Mouse (Mus musculus) heart, postnatal 0 days (tissue): ENCODE measurements at regions not wholly inside any gene's neighbourhood (a gene's known extent, or its start where the extent isn't known, plus 50 kb on each side); places are given as distances from the start of the nearest gene placed in this dataset.

ENCODE experiments used
- ATAC-seq: fragments of 200-750 bp; cut with Nextera tagmentation; 2 replicates; pipeline ENCODE4 v1.8.0; 2017; ENCODE audit warnings: low read depth, moderate number of reproducible peaks, moderate library complexity; ENCODE audit not compliant: insufficient read depth
- DNase-seq: peaks from one replicate; pipeline ENCODE4 v3.0.0-alpha.2; 2016; ENCODE audit warnings: low spot score
- H3K27ac ChIP-seq: fragments of 300-500 bp; sonication (generic); 2 replicates; pipeline ENCODE4 v1.5.1; 2014; ENCODE audit warnings: low read depth, mild to moderate bottlenecking
- H3K27me3 ChIP-seq: fragments of 300-500 bp; sonication (generic); 2 replicates; pipeline ENCODE4 v1.6.1; 2014; ENCODE audit warnings: low read length, mixed read lengths; ENCODE audit not compliant: control insufficient read depth, insufficient read depth
- H3K36me3 ChIP-seq: fragments of 300-500 bp; sonication (generic); replicated peaks from 2 replicates; pipeline ENCODE4 v1.6.1; 2014; ENCODE audit warnings: low read length, mixed read lengths; ENCODE audit not compliant: control insufficient read depth, insufficient read depth
- H3K4me1 ChIP-seq: fragments of 300-500 bp; sonication (generic); 2 replicates; pipeline ENCODE4 v1.6.1; 2014; ENCODE audit warnings: antibody characterized with exemption; ENCODE audit not compliant: control insufficient read depth, insufficient read depth
- H3K4me2 ChIP-seq: fragments of 300-500 bp; sonication (generic); 2 replicates; pipeline ENCODE4 v1.6.1; 2014; ENCODE audit warnings: low read depth, mild to moderate bottlenecking, low read length, moderate library complexity
- H3K4me3 ChIP-seq: fragments of 300-500 bp; sonication (generic); 2 replicates; pipeline ENCODE4 v1.5.1; 2014; ENCODE audit warnings: low read depth, low read length
- H3K9ac ChIP-seq: fragments of 300-500 bp; sonication (generic); replicated peaks from 2 replicates; pipeline ENCODE4 v1.6.1; 2014; ENCODE audit warnings: low read depth, low read length, mixed read lengths
- H3K9me3 ChIP-seq: fragments of 300-500 bp; sonication (generic); replicated peaks from 2 replicates; pipeline ENCODE4 v1.6.1; 2016; ENCODE audit warnings: low read length; ENCODE audit not compliant: control insufficient read depth
- CTCF ChIP-seq: IDR thresholded peaks from 2 replicates; pipeline ENCODE4 v1.5.1; 2016; ENCODE audit warnings: antibody characterized with exemption, control low read depth, low read depth
- EP300 ChIP-seq: IDR thresholded peaks from 2 replicates; pipeline ENCODE4 v1.6.1; 2016; ENCODE audit warnings: antibody characterized with exemption, low read depth
- WGBS: fragments of 180-500 bp; shearing (Covaris S2); extraction: QIAGEN DNeasy Blood & Tissue Kit; methylation state at CpG from one replicate; pipeline ENCODE4 v1.1.7; 2014; 5-methylcytosine and 5-hydroxymethylcytosine counted together

DNA sequence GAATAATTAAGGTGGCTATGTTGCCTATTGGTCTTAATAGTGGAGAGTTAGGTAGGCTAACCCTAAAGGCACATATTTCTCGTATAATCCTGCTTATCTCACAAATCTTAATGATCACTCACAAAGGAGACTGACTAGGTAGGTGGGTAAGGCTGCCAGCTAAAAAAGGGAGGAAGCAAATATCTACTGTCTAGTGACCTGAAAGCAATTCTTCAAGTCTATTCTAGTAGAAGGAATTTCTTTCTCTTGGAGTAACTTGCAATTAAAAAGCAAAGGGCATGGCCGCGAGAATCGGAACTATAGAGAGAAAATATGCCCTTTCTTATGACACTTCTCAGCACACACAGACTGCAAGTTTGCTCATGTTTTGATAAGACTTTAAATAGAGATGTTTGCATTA, 201.6 kb downstream of the C1d start:
- no peak overlapping the region for H3K27ac ChIP-seq
- H3K27me3 ChIP-seq, result no peaks in the 10 kb centered on the region
- 77% methylated on average over 4 of the region's 4 CpGs for WGBS
- no peak overlapping the region for H3K9ac ChIP-seq
- TF ChIP-seq CTCF (no peak), EP300 (no peak)
- ATAC-seq (no peak), DNase-seq (no peak)
- H3K4me1 ChIP-seq, result 0 out of 2 replicates have a peak, but pooled peaks cover 4% of the 10 kb centered on the region
- H3K4me3 ChIP-seq, result no peak overlapping the region
- H3K9me3 ChIP-seq, result no peaks in the 10 kb centered on the region
- H3K4me2 ChIP-seq, result no peak overlapping the region
- no peaks in the 10 kb centered on the region for H3K36me3 ChIP-seq

DNA sequence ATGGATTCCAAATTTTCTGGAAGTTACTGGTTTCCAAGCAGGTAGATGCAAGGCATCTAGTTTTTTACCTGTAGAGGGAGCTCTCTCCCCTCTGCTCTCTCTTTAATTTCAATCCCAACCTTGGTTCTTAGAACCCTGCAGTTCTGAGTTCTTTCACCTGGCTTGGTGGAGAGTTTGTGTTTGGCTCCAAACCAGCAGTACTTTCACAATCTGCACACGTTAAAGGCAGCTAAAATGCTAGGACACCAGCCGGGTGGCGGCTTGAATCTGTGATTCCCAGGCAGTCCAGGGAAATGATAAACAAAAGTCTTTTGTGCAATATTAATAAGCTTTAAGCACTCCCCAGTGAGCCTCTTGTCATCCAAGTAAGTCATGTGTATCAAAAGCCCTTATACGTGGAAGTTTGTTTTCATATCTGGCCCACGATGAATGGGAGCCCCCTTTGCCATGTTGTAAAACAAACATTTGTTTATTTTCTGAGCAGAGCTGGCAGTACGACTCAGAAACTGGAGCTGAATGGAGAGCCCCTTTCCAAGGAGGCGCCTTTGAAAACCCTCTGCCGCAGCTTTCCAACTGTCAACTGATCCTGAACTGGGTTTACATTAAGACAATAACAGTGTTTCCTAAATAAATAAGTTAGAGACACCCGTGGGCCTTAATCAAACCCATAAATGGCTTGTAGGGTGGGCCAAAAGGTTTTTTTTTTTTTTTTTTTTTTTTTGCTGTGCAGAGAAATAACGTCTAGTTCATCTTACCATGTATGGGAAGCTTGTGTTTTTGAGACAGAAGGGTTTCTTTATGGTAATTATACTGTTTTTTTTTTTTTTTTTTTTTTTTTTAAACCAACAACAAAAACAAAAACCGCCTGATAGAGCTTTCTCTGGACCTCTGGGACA, 202.9 kb downstream of the C1d start:
- Histone ChIP-seq H3K9ac (no peak overlapping the region), H3K4me3 (peak overlapping the region; percentile 25), H3K9me3 (no peaks in the 10 kb centered on the region), H3K27ac (no peak overlapping the region), H3K27me3 (no peaks in the 10 kb centered on the region), H3K4me2 (peak overlapping the region; percentile 50), H3K4me1 (0 out of 2 replicates have a peak, but pooled peaks cover 4% of the 10 kb centered on the region), H3K36me3 (no peaks in the 10 kb centered on the region)
- peak; percentile 30; the same call in 1 of the 2 replicates for ATAC-seq
- 29% methylated on average over 11 of the region's 11 CpGs for WGBS
- TF ChIP-seq CTCF (peak; percentile 65), EP300 (no peak)
- DNase-seq, result peak; percentile 73

DNA sequence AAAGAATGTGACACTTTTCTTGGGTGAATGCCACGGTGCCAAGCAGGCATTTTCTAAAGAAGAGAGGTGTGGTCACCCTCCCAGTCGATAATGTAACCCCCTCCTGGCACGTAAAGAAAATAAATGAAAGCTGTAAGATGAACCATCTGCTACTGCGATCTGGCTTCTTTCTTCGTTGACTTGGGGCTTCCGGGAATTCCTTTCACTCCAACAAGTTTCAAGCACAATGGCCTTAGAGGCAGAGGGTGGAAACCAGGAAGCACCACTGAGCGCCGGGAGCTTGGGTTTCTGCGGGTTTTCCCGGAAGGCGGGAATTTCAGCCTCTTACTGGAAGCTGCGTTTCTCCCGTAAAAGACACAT, 203.5 kb downstream of the C1d start:
- Histone ChIP-seq H3K27me3 (no peaks in the 10 kb centered on the region), H3K9me3 (no peaks in the 10 kb centered on the region), H3K36me3 (no peaks in the 10 kb centered on the region), H3K4me2 (peak overlapping the region; percentile 50), H3K4me3 (peak overlapping the region; percentile 25), H3K4me1 (0 out of 2 replicates have a peak, but pooled peaks cover 4% of the 10 kb centered on the region), H3K9ac (no peak overlapping the region), H3K27ac (no peak overlapping the region)
- WGBS, result 11% methylated on average over 13 of the region's 13 CpGs
- no peak for ATAC-seq
- no peak for TF ChIP-seq CTCF
- TF ChIP-seq EP300, result no peak
- DNase-seq, result peak; percentile 57

DNA sequence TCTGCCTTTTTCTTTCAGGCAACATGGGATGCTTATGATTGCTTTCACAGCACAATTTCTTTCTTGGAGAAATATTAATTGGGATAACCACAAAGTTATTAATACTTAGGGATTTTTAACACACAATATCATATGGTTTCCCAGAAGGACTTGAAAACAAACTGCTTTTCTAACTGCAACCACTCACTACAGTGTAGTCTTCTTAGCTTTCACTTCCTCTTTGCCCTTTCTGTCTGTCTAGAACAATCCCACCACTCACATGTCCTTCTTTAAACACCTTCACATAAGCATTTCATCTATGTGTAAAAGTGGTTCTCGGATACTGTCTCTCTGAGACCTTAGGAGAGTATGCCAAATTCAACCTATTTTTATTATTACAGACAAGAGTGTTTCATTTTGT, 204.3 kb downstream of the C1d start:
- no peaks in the 10 kb centered on the region for H3K36me3 ChIP-seq
- DNase-seq (no peak), ATAC-seq (no peak)
- no peak overlapping the region for H3K4me3 ChIP-seq
- no peak overlapping the region for H3K27ac ChIP-seq
- no peaks in the 10 kb centered on the region for H3K27me3 ChIP-seq
- no peak overlapping the region for H3K9ac ChIP-seq
- 0 out of 2 replicates have a peak, but pooled peaks cover 4% of the 10 kb centered on the region for H3K4me1 ChIP-seq
- no peaks in the 10 kb centered on the region for H3K9me3 ChIP-seq
- no peak for TF ChIP-seq CTCF
- TF ChIP-seq EP300, result no peak
- H3K4me2 ChIP-seq, result no peak overlapping the region
- WGBS, result 78% methylated on average over 1 of the region's 1 CpGs

DNA sequence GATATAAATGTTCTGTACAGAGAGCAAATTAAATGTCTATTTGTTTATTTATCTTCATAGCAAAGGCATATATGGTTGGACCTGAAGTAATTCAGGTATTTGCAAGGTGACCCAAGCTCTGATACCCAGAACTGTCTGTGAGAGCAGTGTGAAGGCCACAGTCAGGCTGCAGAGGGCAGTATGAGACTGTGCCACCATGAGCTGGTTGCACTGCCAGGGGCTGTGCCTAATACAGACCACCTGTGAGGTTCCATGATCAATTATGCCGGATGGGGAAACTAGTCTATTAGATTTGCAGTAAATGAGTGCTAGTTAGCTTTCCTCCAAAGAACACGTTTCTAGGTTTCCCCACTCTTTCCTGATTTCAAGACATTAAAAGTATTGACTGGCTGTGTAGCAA, 207.5 kb downstream of the C1d start:
- no peak overlapping the region for H3K9ac ChIP-seq
- DNase-seq (no peak), ATAC-seq (no peak)

More for the DNA sequence above, 207.5 kb downstream of the C1d start:
- H3K27ac ChIP-seq, result no peak overlapping the region
- H3K27me3 ChIP-seq, result no peaks in the 10 kb centered on the region
- H3K36me3 ChIP-seq, result no peaks in the 10 kb centered on the region
- TF ChIP-seq CTCF (peak; percentile 63), EP300 (no peak)
- 0 out of 2 replicates have a peak, but pooled peaks cover 4% of the 10 kb centered on the region for H3K4me1 ChIP-seq
- no peak overlapping the region for H3K4me2 ChIP-seq
- H3K4me3 ChIP-seq, result no peak overlapping the region
- no peaks in the 10 kb centered on the region for H3K9me3 ChIP-seq
- WGBS, result 56% methylated on average over 2 of the region's 2 CpGs
